Mouse (Mus musculus) intestine, embryonic 15.5 days (tissue): ENCODE measurements around the gene Trim47. TPM values are rescaled to one million over a fixed set of nuclear protein-coding genes. Genes with fewer than 3 reads are reported as not detected.

Experiments used
- ATAC-seq: fragments of 200-750 bp; cut with Nextera tagmentation; 2 replicates; pipeline ENCODE4 v1.8.0; 2017; ENCODE audit warnings: moderate TSS enrichment, moderate library complexity
- H3K27ac ChIP-seq: fragments of 300-500 bp; sonication (generic); 2 replicates; pipeline ENCODE4 v1.5.1; 2015; ENCODE audit warnings: mild to moderate bottlenecking, inconsistent platforms
- H3K27me3 ChIP-seq: fragments of 300-500 bp; sonication (generic); replicated peaks from 2 replicates; pipeline ENCODE4 v1.6.1; 2015; ENCODE audit warnings: inconsistent platforms
- H3K36me3 ChIP-seq: fragments of 300-500 bp; sonication (generic); 2 replicates; pipeline ENCODE4 v1.6.1; 2015; ENCODE audit warnings: inconsistent platforms
- H3K4me1 ChIP-seq: fragments of 300-500 bp; sonication (generic); replicated peaks from 2 replicates; pipeline ENCODE4 v1.6.1; 2015; ENCODE audit warnings: inconsistent platforms
- H3K4me2 ChIP-seq: fragments of 300-500 bp; sonication (generic); replicated peaks from 2 replicates; pipeline ENCODE4 v1.6.1; 2015; ENCODE audit warnings: mild to moderate bottlenecking, inconsistent platforms
- H3K4me3 ChIP-seq: fragments of 300-500 bp; sonication (generic); replicated peaks from 2 replicates; pipeline ENCODE4 v1.5.1; 2015; ENCODE audit warnings: inconsistent platforms
- H3K9ac ChIP-seq: fragments of 300-500 bp; sonication (generic); 2 replicates; pipeline ENCODE4 v1.6.1; 2015; ENCODE audit warnings: inconsistent platforms
- H3K9me3 ChIP-seq: fragments of 300-500 bp; sonication (generic); 2 replicates; pipeline ENCODE4 v1.6.1; 2016; ENCODE audit warnings: inconsistent platforms
- WGBS: fragments of 180-500 bp; shearing (Covaris S2); methylation state at CpG from one replicate; pipeline ENCODE4 v1.1.7; 2015; 5-methylcytosine and 5-hydroxymethylcytosine counted together
- polyA plus RNA-seq: library from polyadenylated mRNA; unstranded; fragments of >200 nt; fragmentation: Nextera tagmentation; extraction: Ambion mirVana; gene quantifications from 2 replicates; pipeline ENCODE4 v1.2.1, GENCODE M21; 2015

Gene Trim47
- polyA plus RNA-seq, 1 experiment from 2014 or later: 18.0 TPM

DNA sequence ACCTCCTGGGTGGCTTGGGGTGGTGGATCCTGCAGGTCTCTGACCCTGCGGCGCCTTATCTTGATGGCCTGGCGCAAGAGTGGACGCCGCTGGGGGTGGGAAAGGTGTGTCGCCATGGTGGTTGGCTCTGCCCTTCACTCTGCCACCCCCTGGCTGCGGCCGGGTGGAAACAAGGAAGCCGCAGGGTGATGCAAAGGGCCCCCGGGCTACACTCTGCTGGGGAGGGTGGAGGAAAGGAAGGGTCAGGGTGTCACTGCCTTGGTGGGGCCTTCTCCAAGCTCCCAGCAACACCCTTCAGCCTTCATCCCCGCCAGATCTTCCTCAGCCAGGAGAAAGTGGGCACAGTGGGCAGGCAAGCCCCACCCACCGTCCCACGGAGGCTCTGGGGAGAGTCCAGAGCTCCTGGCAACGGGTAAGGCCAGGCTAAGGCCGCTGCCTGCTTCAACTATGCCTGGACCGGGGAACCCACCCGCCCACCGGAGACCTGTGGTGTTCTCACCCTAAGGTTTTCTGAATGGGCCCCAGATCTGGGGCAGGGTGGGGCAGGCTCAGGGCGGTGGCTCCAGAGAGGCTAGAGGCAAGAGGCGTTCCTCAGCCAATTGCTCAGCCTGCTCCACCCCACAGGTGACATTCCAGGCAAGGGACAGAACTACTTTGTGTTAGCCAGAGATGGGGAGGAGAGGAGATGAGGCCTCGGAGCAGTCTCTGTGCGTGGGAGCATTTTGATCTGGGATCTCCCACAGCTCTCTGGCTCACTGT, 49.4 kb downstream of the Trim47 start, which contains the start of gene Unc13d:
Gene Unc13d, minus strand, starts transcription at position 516 of the 759 bp plus-strand sequence.
- H3K4me3 ChIP-seq: peak within 1 kb of the TSS; percentile 19
- H3K4me1 ChIP-seq: peaks cover 24% of the 10 kb centered on the region
- ATAC-seq: peak; percentile 89
- peak within 1 kb of the TSS; percentile 40 for H3K9ac ChIP-seq
- peak within 1 kb of the TSS; percentile 84 for H3K27ac ChIP-seq
- peak within 1 kb of the TSS; percentile 60 for H3K4me2 ChIP-seq
- 46% methylated on average over 22 of the region's 22 CpGs for WGBS
- H3K36me3 ChIP-seq: peaks cover 28% of the 10 kb centered on the region
- no peaks in the 10 kb centered on the region for H3K27me3 ChIP-seq
- H3K9me3 ChIP-seq: no peaks in the 10 kb centered on the region

DNA sequence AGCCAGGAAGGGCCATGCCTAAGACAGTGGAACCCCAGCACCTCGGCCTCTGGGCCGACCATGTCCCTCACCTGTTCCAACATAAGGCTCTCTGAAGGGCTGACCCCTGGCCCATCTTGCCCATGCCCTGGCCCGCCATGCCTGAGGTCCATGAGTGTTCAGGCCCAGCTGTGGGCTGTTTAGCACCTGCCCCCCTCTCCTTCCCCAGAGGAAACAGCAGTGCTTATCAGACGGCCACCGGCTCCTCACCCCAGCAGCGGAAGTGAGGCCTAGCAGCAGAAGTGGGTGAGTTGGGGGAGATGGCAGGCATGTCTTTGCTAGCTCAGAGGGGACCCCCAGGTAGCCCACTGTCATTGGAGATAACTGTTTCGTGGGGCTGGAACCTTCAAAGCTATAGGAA, 50.2 kb downstream of the Trim47 start:
- WGBS: 69% methylated on average over 7 of the region's 7 CpGs
- no peaks in the 10 kb centered on the region for H3K9me3 ChIP-seq
- peaks cover 24% of the 10 kb centered on the region for H3K4me1 ChIP-seq
- no peaks in the 10 kb centered on the region for H3K27me3 ChIP-seq
- peak; percentile 11; the same call in 1 of the 2 replicates for ATAC-seq
- H3K36me3 ChIP-seq: peaks cover 21% of the 10 kb centered on the region
- H3K4me3 ChIP-seq: no peak overlapping the region; the same call in 1 of the 2 replicates
- H3K9ac ChIP-seq: peak overlapping the region; percentile 23; the same call in 1 of the 2 replicates
- H3K4me2 ChIP-seq: peak overlapping the region; percentile 60
- H3K27ac ChIP-seq: no peak overlapping the region; the same call in 1 of the 2 replicates

DNA sequence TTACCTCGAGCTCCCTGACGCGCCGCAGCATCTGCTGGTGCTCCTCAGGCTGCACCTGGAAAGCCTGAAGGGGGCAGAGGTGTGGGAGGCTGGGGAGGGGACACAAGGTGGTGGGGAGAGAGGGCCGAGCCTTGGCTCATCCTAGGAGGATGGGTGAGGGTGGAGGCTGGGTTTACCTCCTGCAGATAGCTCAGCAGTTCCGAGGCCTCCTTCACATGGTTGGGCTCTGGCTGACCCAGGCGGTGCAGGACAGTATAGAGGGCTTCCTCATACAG, 50.8 kb downstream of the Trim47 start:
- no peaks in the 10 kb centered on the region for H3K9me3 ChIP-seq
- ATAC-seq: no peak
- H3K36me3 ChIP-seq: peaks cover 15% of the 10 kb centered on the region
- H3K27ac ChIP-seq: no peak overlapping the region
- H3K4me1 ChIP-seq: peaks cover 24% of the 10 kb centered on the region
- no peak overlapping the region for H3K4me2 ChIP-seq
- 62% methylated on average over 7 of the region's 7 CpGs for WGBS
- no peak overlapping the region for H3K9ac ChIP-seq
- H3K4me3 ChIP-seq: no peak overlapping the region
- H3K27me3 ChIP-seq: no peaks in the 10 kb centered on the region

DNA sequence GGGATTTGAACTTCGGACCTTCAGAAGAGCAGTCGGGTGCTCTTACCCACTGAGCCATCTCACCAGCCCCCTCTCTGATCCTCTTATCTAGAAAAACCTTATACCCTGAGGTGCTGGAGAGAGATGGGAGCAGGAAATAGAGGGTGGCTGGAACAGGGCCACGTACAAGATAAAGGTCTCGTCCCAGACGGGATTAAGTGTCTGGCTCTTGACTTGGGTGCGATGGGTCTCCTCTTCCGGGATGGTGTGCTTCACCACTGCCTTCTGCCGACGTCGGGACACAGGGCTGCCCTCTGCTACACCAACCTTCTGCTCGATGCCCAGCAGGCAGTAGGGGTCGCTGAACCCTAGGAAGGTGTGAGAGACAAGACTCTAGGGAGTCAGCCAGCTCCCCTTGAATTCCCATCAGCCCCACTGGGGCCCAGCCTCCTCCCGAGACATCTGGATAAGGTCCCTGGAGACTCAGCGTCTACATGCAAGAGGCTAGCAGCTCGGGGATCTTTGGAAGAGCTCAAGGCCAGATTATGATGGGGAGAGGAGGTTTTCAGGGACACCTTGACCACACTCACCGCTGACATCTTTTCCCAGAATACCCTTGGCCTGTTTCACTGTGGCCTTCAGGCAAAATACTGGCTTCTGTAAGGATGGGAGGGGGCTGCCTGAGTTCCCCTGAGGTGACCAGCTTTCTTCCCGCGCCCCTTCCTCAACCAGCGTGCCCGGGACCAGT, 51.3 kb downstream of the Trim47 start:
- no peak overlapping the region for H3K27ac ChIP-seq
- H3K9ac ChIP-seq: no peak overlapping the region
- H3K36me3 ChIP-seq: peaks cover 13% of the 10 kb centered on the region
- 56% methylated on average over 20 of the region's 20 CpGs for WGBS
- H3K4me1 ChIP-seq: peaks cover 24% of the 10 kb centered on the region
- H3K27me3 ChIP-seq: no peaks in the 10 kb centered on the region
- no peak for ATAC-seq
- no peaks in the 10 kb centered on the region for H3K9me3 ChIP-seq
- H3K4me2 ChIP-seq: no peak overlapping the region
- H3K4me3 ChIP-seq: no peak overlapping the region

DNA sequence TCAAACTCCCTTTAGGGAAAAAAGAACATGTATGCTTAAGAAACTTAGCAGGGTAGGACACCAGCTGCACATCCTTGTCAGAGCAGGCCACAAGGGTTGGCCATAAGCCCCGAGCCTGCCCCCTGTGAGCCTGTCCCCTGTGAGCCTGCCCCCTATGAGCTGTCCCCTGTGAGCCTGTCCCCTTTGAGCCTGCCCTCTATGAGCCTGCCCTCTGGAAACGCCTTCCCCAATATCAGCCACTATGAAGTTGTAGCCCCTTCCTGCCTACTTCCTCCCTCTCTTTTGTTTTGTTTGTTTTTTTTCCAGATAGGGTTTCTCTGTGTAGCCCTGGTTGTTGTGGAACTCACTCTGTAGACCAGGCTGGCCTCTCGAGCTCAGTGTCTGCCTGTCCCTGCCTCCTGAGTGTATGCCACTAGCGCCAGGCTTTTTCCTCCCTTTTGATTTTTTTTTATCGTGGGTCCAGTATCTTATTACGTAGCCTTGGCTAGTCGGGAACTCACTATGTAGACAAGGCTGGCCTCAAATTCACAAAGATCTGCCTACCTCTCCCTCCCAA, 52.5 kb downstream of the Trim47 start:
- H3K27me3 ChIP-seq: no peaks in the 10 kb centered on the region
- no peak overlapping the region for H3K4me3 ChIP-seq
- no peaks in the 10 kb centered on the region for H3K9me3 ChIP-seq
- ATAC-seq: no peak
- H3K27ac ChIP-seq: no peak overlapping the region
- H3K4me1 ChIP-seq: peaks cover 21% of the 10 kb centered on the region
- 62% methylated on average over 7 of the region's 7 CpGs for WGBS
- H3K9ac ChIP-seq: no peak overlapping the region
- peaks cover 4% of the 10 kb centered on the region; the same call in 1 of the 2 replicates for H3K36me3 ChIP-seq
- H3K4me2 ChIP-seq: no peak overlapping the region

DNA sequence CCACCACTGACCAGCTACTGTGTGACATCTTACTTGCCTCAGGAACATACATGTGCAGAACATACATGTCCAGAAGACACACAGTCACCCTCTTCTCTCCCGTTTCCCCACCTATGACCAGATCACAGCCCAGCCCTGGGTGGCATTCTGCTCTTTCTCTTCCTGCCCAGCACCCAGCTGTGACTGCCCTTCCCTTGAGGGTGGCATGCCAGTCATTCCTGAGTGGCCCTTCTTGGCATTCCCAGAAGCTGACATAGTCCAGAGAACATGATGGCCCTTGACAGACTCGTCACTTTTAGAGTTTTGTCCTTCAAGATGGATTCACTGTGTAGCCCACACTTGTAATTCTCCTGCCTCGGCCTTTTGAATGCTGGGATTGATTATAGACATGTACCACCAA, 54.4 kb downstream of the Trim47 start:
- Histone ChIP-seq H3K9ac (no peak overlapping the region), H3K27me3 (no peaks in the 10 kb centered on the region), H3K4me2 (no peak overlapping the region), H3K27ac (no peak overlapping the region), H3K4me3 (no peak overlapping the region), H3K9me3 (no peaks in the 10 kb centered on the region), H3K36me3 (no peaks in the 10 kb centered on the region), H3K4me1 (peaks cover 8% of the 10 kb centered on the region)
- 77% methylated on average over 3 of the region's 3 CpGs for WGBS
- no peak for ATAC-seq

DNA sequence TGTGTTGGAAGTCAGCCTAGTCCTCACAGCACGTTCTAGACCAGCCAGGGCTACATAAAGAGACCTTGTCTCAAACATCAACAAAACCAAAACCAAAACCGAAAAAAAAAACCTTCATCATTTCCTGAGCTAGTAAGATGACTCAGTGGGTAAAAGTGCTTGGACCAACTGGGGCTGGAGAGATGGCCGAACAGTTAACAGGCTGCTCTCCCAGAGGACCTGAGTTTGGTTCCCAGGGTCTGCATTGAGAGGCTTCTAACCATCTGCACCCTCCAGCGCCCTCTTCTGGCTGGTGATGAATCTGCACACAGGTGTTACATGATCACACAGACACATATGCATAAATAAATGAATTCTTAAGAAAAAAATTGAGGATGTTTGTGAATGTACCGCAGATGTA, 55.5 kb downstream of the Trim47 start:
- Histone ChIP-seq H3K4me3 (no peak overlapping the region), H3K9ac (no peak overlapping the region), H3K4me2 (no peak overlapping the region), H3K9me3 (no peaks in the 10 kb centered on the region), H3K4me1 (0 out of 2 replicates have a peak, but pooled peaks cover 3% of the 10 kb centered on the region), H3K27me3 (no peaks in the 10 kb centered on the region), H3K36me3 (no peaks in the 10 kb centered on the region), H3K27ac (no peak overlapping the region)
- ATAC-seq: no peak
- WGBS: 62% methylated on average over 5 of the region's 5 CpGs

DNA sequence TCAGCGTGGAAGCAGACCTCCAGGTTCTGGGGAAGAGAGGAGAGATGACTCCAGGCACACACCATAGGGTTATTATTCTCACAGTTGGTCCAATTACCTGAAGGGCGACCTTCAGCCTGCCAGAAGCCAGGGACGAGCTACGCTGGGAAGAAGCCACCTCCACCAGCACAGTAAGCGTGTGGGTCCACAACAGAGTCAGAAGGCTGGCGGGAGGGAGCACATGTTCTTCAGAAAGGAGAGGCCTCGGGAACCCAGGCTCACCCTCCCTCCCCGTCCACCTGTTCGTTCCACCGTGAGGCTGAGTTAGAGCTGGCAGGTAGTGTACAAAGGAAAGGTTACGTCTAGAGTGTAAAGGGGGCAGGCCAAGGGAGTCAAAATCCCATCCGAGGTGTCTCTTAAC, 61.7 kb downstream of the Trim47 start:
- ATAC-seq: no peak
- no peaks in the 10 kb centered on the region for H3K27me3 ChIP-seq
- WGBS: 82% methylated on average over 12 of the region's 12 CpGs
- H3K9ac ChIP-seq: no peak overlapping the region
- H3K4me2 ChIP-seq: no peak overlapping the region
- H3K27ac ChIP-seq: no peak overlapping the region
- H3K9me3 ChIP-seq: no peaks in the 10 kb centered on the region
- no peaks in the 10 kb centered on the region for H3K4me1 ChIP-seq
- no peaks in the 10 kb centered on the region for H3K36me3 ChIP-seq
- H3K4me3 ChIP-seq: no peak overlapping the region

DNA sequence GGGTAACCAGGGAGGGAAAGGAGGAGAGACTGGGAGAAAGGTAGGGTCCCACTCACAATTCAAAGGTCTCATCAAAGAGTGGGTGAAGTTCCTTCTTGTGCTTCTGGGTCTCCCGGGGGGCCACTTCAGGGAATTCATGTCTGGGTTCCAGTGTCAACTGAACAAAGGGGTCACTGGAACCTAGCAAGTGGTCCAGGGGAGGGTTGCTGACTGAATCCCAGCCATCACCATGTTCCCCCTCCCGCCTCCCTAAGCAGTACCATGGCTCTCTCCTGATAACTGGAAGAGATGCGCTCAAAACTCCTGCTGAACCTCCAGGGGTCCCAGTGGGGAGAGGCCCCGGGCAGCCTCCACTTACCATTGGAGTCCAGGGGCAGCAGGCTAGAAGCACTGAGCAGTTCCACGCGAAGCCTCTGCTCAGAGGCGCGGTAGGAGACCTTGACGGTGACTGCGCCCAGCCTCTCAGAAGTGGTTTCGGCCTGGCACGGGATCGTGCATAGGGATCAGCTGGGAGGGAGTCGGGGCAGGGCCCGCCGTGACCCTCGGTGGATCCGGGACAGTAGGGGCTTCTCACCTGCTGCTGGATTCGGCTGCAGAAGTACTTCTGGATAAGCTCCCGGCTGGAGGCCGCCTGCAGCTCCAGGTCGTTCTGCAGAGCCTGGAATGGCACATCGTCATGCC, 62.7 kb downstream of the Trim47 start:
- no peak overlapping the region for H3K27ac ChIP-seq
- ATAC-seq: no peak
- H3K4me1 ChIP-seq: no peaks in the 10 kb centered on the region
- H3K4me3 ChIP-seq: no peak overlapping the region
- 68% methylated on average over 23 of the region's 23 CpGs for WGBS
- H3K9ac ChIP-seq: no peak overlapping the region
- no peaks in the 10 kb centered on the region for H3K27me3 ChIP-seq
- no peak overlapping the region for H3K4me2 ChIP-seq
- peaks cover 4% of the 10 kb centered on the region for H3K36me3 ChIP-seq
- H3K9me3 ChIP-seq: no peaks in the 10 kb centered on the region

DNA sequence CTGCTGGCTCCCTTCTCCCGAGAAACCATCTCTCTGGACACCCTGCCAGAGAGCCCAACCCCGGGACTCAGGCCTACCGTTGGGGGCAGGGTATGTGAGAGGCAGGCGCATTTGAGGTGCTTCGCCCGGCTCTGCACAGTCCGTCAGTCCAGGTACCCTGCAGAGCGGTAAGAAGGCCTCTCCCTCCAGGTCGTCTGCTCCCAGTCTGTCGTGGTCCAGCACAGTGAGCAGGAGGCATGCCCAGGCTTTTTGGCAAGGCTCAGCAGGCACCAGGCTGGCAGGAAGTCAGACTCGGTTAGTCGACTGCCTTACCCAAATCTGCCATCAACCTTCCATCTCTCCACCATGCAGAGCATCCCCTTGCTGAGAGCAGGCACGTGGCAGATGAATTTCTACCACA, 63.4 kb downstream of the Trim47 start:
- Histone ChIP-seq H3K27me3 (no peaks in the 10 kb centered on the region), H3K4me3 (no peak overlapping the region), H3K4me2 (no peak overlapping the region), H3K9me3 (no peaks in the 10 kb centered on the region), H3K36me3 (peaks cover 12% of the 10 kb centered on the region), H3K4me1 (no peaks in the 10 kb centered on the region), H3K27ac (no peak overlapping the region), H3K9ac (no peak overlapping the region)
- WGBS: 70% methylated on average over 13 of the region's 13 CpGs
- ATAC-seq: no peak

DNA sequence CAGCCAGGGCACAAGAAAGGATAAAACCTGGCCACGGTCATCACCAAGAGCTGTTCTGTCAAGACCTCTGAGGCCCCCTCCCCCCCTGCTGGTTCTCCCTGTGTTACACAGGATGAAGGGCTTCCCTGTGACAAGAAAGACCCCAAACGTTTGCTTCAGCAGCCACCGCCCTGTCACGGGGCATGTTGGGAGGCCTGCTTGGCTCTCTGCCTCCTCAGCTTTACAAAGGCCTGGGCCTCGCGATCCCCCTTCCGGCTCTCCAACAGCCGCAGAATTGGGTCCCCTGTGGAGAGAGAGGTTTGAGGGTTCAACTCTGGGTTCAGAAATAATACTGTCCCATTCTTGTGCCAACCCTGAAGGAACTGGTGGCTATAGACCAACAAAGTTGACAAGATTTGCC, 64.5 kb downstream of the Trim47 start:
- Histone ChIP-seq H3K9ac (no peak overlapping the region), H3K4me3 (no peak overlapping the region), H3K9me3 (no peaks in the 10 kb centered on the region), H3K36me3 (peaks cover 23% of the 10 kb centered on the region), H3K27ac (no peak overlapping the region), H3K4me2 (no peak overlapping the region), H3K4me1 (no peaks in the 10 kb centered on the region), H3K27me3 (no peaks in the 10 kb centered on the region)
- no peak for ATAC-seq
- 72% methylated on average over 8 of the region's 8 CpGs for WGBS
